Mouse (Mus musculus): ENCODE measurements around the gene Sprr2j-ps. TPM values are rescaled to one million over a fixed set of nuclear protein-coding genes. Genes with fewer than 3 reads are reported as not detected.

Gene Sprr2j-ps
- polyA plus RNA-seq (2014; fragmentation: Nextera tagmentation; extraction: Ambion mirVana), result not detected in 2 replicates

GRCm38 (mm10) chr3:92417782-92418181 lies at the start of gene Sprr2j-ps:
Gene Sprr2j-ps, plus strand, starts transcription at chr3:92418082.
- no peaks in the 10 kb centered on the region for H3K36me3 ChIP-seq (replicated peaks; ENCODE audit: control insufficient read depth, insufficient read depth, low read depth, low read length)
- no peaks in the 10 kb centered on the region for H3K9me3 ChIP-seq (replicated peaks; ENCODE audit: control insufficient read depth, low read length)
- DNase-seq (ENCODE audit: low spot score) (no peak), ATAC-seq (replicated peaks; ENCODE audit: insufficient number of reproducible peaks, low FRiP score, low TSS enrichment, low read depth) (no peak)
- H3K4me1 ChIP-seq (ENCODE audit: control insufficient read depth, insufficient read depth, low read length), result no peaks in the 10 kb centered on the region
- H3K4me2 ChIP-seq (ENCODE audit: low read depth, low read length), result no peak within 1 kb of the TSS
- H3K9ac ChIP-seq (replicated peaks; ENCODE audit: low read length), result no peak within 1 kb of the TSS
- WGBS, result 94% methylated on average over 2 of the region's 2 CpGs
- no peak within 1 kb of the TSS for H3K27ac ChIP-seq (replicated peaks; ENCODE audit: low read depth, low read length)
- H3K4me3 ChIP-seq (ENCODE audit: low read depth, low read length), result no peak within 1 kb of the TSS
- no peaks in the 10 kb centered on the region for H3K27me3 ChIP-seq (ENCODE audit: control insufficient read depth, insufficient read depth, low read length)

DNA sequence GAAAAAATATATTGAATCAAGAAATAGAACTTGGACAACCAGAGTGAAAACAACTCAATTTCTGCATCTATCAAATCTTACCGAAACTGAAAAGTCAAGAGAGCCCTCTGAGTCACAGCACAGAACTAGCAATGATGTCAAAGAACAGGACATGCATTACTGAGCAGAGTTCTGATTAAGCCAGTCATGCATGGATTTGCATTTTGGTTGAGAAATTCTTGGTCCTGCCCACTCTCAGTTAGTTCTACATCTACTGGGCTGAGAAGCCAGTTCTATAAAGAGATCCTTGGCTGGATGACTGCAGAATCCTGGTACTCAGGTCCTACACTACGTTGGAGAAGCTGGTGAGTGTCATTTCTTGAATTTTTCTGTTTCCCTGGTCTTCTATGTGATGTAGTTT lies 44.3 kb upstream of the Sprr2j-ps start:
- no peak overlapping the region for H3K27ac ChIP-seq (replicated peaks; ENCODE audit: low read depth, low read length)
- H3K9ac ChIP-seq (replicated peaks; ENCODE audit: low read length), result no peak overlapping the region
- DNase-seq (ENCODE audit: low spot score) (no peak), ATAC-seq (replicated peaks; ENCODE audit: insufficient number of reproducible peaks, low FRiP score, low TSS enrichment, low read depth) (no peak)
- no peaks in the 10 kb centered on the region for H3K27me3 ChIP-seq (ENCODE audit: control insufficient read depth, insufficient read depth, low read length)
- H3K4me3 ChIP-seq (ENCODE audit: low read depth, low read length), result no peak overlapping the region
- H3K4me1 ChIP-seq (ENCODE audit: control insufficient read depth, insufficient read depth, low read length), result no peaks in the 10 kb centered on the region
- WGBS, result 81% methylated on average over 2 of the region's 2 CpGs
- no peak overlapping the region for H3K4me2 ChIP-seq (ENCODE audit: low read depth, low read length)
- no peaks in the 10 kb centered on the region for H3K9me3 ChIP-seq (replicated peaks; ENCODE audit: control insufficient read depth, low read length)
- H3K36me3 ChIP-seq (replicated peaks; ENCODE audit: control insufficient read depth, insufficient read depth, low read depth, low read length), result no peaks in the 10 kb centered on the region

DNA sequence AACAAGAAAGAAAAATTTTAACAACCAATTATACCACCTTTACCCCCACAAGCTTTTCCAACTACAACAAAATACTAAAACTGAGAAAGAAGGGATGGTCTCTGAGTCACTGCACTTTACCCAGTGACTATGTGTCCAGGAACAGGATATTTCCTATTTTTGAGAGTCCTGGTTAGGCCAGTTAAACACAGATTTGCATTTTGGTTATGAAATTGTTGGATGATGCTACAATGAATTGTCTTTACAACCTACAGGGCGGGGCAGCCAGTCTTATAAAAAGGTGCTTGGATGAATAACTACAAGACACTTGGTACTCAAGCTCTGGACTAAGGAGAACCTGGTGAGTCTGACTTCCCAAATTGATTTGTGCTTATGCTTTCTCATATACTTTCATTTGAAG lies 32.5 kb upstream of the Sprr2j-ps start, which contains the start of gene Sprr2h:
Sprr2h (plus strand) TSS at position 301 of the 400 bp plus-strand sequence.
- Histone ChIP-seq H3K9me3 (replicated peaks; ENCODE audit: control insufficient read depth, low read length) (no peaks in the 10 kb centered on the region), H3K27ac (replicated peaks; ENCODE audit: low read depth, low read length) (no peak within 1 kb of the TSS), H3K4me2 (ENCODE audit: low read depth, low read length) (no peak within 1 kb of the TSS), H3K4me3 (ENCODE audit: low read depth, low read length) (no peak within 1 kb of the TSS), H3K36me3 (replicated peaks; ENCODE audit: control insufficient read depth, insufficient read depth, low read depth, low read length) (no peaks in the 10 kb centered on the region), H3K9ac (replicated peaks; ENCODE audit: low read length) (no peak within 1 kb of the TSS), H3K27me3 (ENCODE audit: control insufficient read depth, insufficient read depth, low read length) (no peaks in the 10 kb centered on the region), H3K4me1 (ENCODE audit: control insufficient read depth, insufficient read depth, low read length) (no peaks in the 10 kb centered on the region)
- DNase-seq (ENCODE audit: low spot score) (no peak), ATAC-seq (replicated peaks; ENCODE audit: insufficient number of reproducible peaks, low FRiP score, low TSS enrichment, low read depth) (no peak)
- 87% methylated on average over 1 of the region's 1 CpGs for WGBS

DNA sequence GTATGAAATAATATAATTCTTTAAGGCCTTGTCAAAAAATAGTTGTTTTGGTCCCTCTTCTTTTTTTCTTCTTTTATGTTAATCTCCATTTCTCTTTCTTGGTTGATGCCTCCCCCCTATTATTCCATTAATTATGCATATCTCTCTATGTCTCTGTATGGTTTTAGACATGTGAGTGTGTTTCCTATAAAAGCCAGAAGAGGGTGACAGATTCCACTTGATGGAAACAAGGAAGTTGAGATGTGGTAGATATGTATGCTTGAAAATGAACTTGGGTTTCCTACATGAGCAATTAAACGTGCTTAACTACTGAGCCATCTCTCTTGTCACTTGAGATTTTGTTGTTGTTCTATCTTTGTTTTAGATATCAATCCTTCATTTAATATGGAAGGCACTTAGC lies 23.6 kb upstream of the Sprr2j-ps start:
- Histone ChIP-seq H3K36me3 (replicated peaks; ENCODE audit: control insufficient read depth, insufficient read depth, low read depth, low read length) (no peaks in the 10 kb centered on the region), H3K4me3 (ENCODE audit: low read depth, low read length) (no peak overlapping the region), H3K9ac (replicated peaks; ENCODE audit: low read length) (no peak overlapping the region), H3K4me2 (ENCODE audit: low read depth, low read length) (no peak overlapping the region), H3K4me1 (ENCODE audit: control insufficient read depth, insufficient read depth, low read length) (no peaks in the 10 kb centered on the region), H3K9me3 (replicated peaks; ENCODE audit: control insufficient read depth, low read length) (no peaks in the 10 kb centered on the region), H3K27ac (replicated peaks; ENCODE audit: low read depth, low read length) (no peak overlapping the region), H3K27me3 (ENCODE audit: control insufficient read depth, insufficient read depth, low read length) (no peaks in the 10 kb centered on the region)
- WGBS, result 44% methylated on average over 1 of the region's 1 CpGs
- no peak for DNase-seq (ENCODE audit: low spot score)
- ATAC-seq (replicated peaks; ENCODE audit: insufficient number of reproducible peaks, low FRiP score, low TSS enrichment, low read depth), result no peak

GRCm38 (mm10) chr3:92407691-92408090 lies 10.2 kb upstream of the Sprr2j-ps start, which contains the start of gene Sprr2i:
Gene Sprr2i, plus strand, starts transcription at chr3:92407991.
- ATAC-seq (replicated peaks; ENCODE audit: insufficient number of reproducible peaks, low FRiP score, low TSS enrichment, low read depth), result no peak
- Histone ChIP-seq H3K27me3 (ENCODE audit: control insufficient read depth, insufficient read depth, low read length) (no peaks in the 10 kb centered on the region), H3K36me3 (replicated peaks; ENCODE audit: control insufficient read depth, insufficient read depth, low read depth, low read length) (no peaks in the 10 kb centered on the region), H3K27ac (replicated peaks; ENCODE audit: low read depth, low read length) (no peak within 1 kb of the TSS), H3K9me3 (replicated peaks; ENCODE audit: control insufficient read depth, low read length) (no peaks in the 10 kb centered on the region), H3K9ac (replicated peaks; ENCODE audit: low read length) (no peak within 1 kb of the TSS), H3K4me3 (ENCODE audit: low read depth, low read length) (no peak within 1 kb of the TSS), H3K4me2 (ENCODE audit: low read depth, low read length) (no peak within 1 kb of the TSS), H3K4me1 (ENCODE audit: control insufficient read depth, insufficient read depth, low read length) (no peaks in the 10 kb centered on the region)
- WGBS, result 96% methylated on average over 2 of the region's 2 CpGs
- no peak for DNase-seq (ENCODE audit: low spot score)

DNA sequence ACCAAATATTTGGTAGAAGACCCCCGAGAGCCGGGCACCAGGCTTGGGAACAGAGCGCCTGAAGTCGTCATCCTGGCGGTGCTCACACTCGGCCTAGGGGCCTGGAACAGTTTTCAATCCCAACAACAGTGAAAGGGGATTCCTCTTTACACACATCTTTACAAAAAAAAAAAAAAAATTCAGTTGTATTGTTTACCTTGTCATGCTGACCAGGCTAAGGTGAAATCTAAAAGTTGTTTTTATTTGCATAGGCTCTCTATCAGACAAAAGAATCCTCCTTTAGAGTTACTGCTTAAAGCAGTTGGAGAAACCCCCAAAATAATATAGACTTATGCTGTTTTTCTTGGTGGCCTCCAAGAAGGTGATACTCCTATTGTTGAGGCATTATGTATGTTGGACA lies 11.4 kb downstream of the Sprr2j-ps start, which contains the start of gene Gm9774:
Gm9774 (minus strand) TSS at position 101 of the 400 bp plus-strand sequence.
- H3K27me3 ChIP-seq (ENCODE audit: control insufficient read depth, insufficient read depth, low read length), result no peaks in the 10 kb centered on the region
- H3K9me3 ChIP-seq (replicated peaks; ENCODE audit: control insufficient read depth, low read length), result no peaks in the 10 kb centered on the region
- DNase-seq (ENCODE audit: low spot score) (no peak), ATAC-seq (replicated peaks; ENCODE audit: insufficient number of reproducible peaks, low FRiP score, low TSS enrichment, low read depth) (no peak)
- no peak within 1 kb of the TSS for H3K4me2 ChIP-seq (ENCODE audit: low read depth, low read length)
- H3K4me3 ChIP-seq (ENCODE audit: low read depth, low read length), result no peak within 1 kb of the TSS
- H3K9ac ChIP-seq (replicated peaks; ENCODE audit: low read length), result no peak within 1 kb of the TSS
- WGBS, result 90% methylated on average over 6 of the region's 6 CpGs
- H3K4me1 ChIP-seq (ENCODE audit: control insufficient read depth, insufficient read depth, low read length), result no peaks in the 10 kb centered on the region
- H3K36me3 ChIP-seq (replicated peaks; ENCODE audit: control insufficient read depth, insufficient read depth, low read depth, low read length), result no peaks in the 10 kb centered on the region
- H3K27ac ChIP-seq (replicated peaks; ENCODE audit: low read depth, low read length), result no peak within 1 kb of the TSS

DNA sequence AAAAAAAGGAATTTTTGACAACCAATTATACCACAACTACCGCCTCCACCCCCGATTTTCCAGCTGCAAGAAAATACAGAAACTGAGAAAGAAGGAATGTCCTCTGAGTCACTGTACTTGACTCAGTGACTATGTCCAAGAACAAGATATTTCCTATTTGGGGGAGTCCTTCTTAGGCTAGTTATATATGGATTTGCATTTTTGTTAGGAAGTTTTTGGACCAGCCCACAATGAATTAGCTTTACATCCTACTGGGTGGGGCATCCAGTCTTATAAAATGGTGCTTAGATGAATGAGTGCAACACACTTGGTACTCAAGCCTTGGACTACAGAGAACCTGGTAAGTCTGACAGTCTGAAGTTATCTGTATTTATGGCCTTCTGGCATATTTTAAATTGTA lies 14.4 kb downstream of the Sprr2j-ps start, which contains the start of gene Sprr2k:
Sprr2k (plus strand) TSS at position 301 of the 400 bp plus-strand sequence.
- 92% methylated on average over 2 of the region's 2 CpGs for WGBS
- no peak for DNase-seq (ENCODE audit: low spot score)
- H3K4me3 ChIP-seq (ENCODE audit: low read depth, low read length), result no peak within 1 kb of the TSS
- no peaks in the 10 kb centered on the region for H3K4me1 ChIP-seq (ENCODE audit: control insufficient read depth, insufficient read depth, low read length)
- no peak within 1 kb of the TSS for H3K4me2 ChIP-seq (ENCODE audit: low read depth, low read length)
- no peaks in the 10 kb centered on the region for H3K9me3 ChIP-seq (replicated peaks; ENCODE audit: control insufficient read depth, low read length)
- no peak within 1 kb of the TSS for H3K27ac ChIP-seq (replicated peaks; ENCODE audit: low read depth, low read length)
- no peak within 1 kb of the TSS for H3K9ac ChIP-seq (replicated peaks; ENCODE audit: low read length)
- no peaks in the 10 kb centered on the region for H3K27me3 ChIP-seq (ENCODE audit: control insufficient read depth, insufficient read depth, low read length)
- H3K36me3 ChIP-seq (replicated peaks; ENCODE audit: control insufficient read depth, insufficient read depth, low read depth, low read length), result no peaks in the 10 kb centered on the region
- ATAC-seq (replicated peaks; ENCODE audit: insufficient number of reproducible peaks, low FRiP score, low TSS enrichment, low read depth), result no peak

DNA sequence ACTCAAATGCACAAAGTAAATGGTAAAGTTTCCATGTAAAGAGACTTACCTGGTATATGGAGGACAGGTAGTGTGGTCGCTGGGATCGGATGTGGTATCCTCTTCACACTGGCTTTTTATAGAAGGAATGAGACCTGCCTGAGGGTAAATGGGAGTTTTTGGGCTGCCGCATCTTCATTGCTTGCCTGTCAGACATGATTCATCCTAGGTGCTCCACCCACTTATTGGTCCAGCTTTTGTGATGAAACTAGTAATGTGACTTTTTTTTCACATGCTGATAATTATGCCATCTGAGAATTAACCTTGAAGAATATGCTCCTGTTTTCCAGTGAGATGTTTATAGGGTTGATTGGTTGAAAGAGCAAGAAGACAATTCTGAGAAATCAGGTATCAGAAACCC lies 20.8 kb downstream of the Sprr2j-ps start, which contains the start of gene Sprr1b:
Sprr1b (minus strand) TSS at position 101 of the 400 bp plus-strand sequence.
- Histone ChIP-seq H3K27me3 (ENCODE audit: control insufficient read depth, insufficient read depth, low read length) (no peaks in the 10 kb centered on the region), H3K4me3 (ENCODE audit: low read depth, low read length) (no peak within 1 kb of the TSS), H3K9ac (replicated peaks; ENCODE audit: low read length) (no peak within 1 kb of the TSS), H3K4me1 (ENCODE audit: control insufficient read depth, insufficient read depth, low read length) (no peaks in the 10 kb centered on the region), H3K27ac (replicated peaks; ENCODE audit: low read depth, low read length) (no peak within 1 kb of the TSS), H3K36me3 (replicated peaks; ENCODE audit: control insufficient read depth, insufficient read depth, low read depth, low read length) (no peaks in the 10 kb centered on the region), H3K9me3 (replicated peaks; ENCODE audit: control insufficient read depth, low read length) (no peaks in the 10 kb centered on the region), H3K4me2 (ENCODE audit: low read depth, low read length) (no peak within 1 kb of the TSS)
- 94% methylated on average over 3 of the region's 3 CpGs for WGBS
- DNase-seq (ENCODE audit: low spot score) (no peak), ATAC-seq (replicated peaks; ENCODE audit: insufficient number of reproducible peaks, low FRiP score, low TSS enrichment, low read depth) (no peak)
